Comparison of ENCODE assay signal across 23 mouse cellular contexts in the genomic region with DNA sequence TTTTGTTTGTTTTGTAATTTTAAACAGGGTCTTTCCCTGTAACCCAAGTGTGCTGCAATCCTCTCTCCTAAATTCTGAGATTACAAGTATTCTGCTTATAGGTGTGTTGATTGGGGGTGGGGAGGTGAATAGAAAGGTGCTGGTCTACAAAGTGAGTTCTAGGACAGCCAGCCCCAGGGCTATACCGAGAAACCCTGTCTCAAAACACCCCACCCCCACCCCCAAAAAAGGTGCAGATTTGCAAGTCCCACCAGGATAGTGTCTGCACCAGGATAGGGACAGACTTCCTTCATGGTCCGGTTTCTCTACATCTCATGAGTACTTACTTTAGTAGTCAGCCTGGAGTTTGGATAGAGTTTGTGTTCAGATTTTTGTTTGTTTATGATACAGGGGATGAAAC. TPM values are rescaled to one million over a fixed set of nuclear protein-coding genes. Genes with fewer than 3 reads are reported as not detected.
"Had no signal": no experiment of that assay in that cellular context is flagged by ENCODE, and none has a peak within 500 bp of the region (broad histone marks: within the 10 kb centered on the region; RNA-seq: fewer than 3 reads in every experiment).

No protein-coding gene starts in this region.

- DNase-seq: lung, adult 2 months; lung, postnatal 14 days; lung, postnatal 36 days; midbrain, embryonic 14.5 days; right cerebral cortex, postnatal 14 days; thymus, adult 2 months; thymus, postnatal 25 days; thymus, postnatal 4 days had no signal

- H3K9ac ChIP-seq: liver, embryonic 14.5 days; lung, embryonic 15.5 days; midbrain, embryonic 12.5 days; neural tube, embryonic 12.5 days; stomach, embryonic 15.5 days had no signal

- H3K4me3 ChIP-seq: lung, embryonic 15.5 days; megakaryocyte, embryonic 14.5 days; midbrain, embryonic 12.5 days; neural tube, embryonic 12.5 days; stomach, embryonic 15.5 days had no signal

- H3K4me2 ChIP-seq: lung, embryonic 15.5 days; midbrain, embryonic 12.5 days; neural tube, embryonic 12.5 days; stomach, embryonic 15.5 days had no signal

- ATAC-seq: lung, postnatal 0 days had no signal

- H3K36me3 ChIP-seq: lung, embryonic 15.5 days; midbrain, embryonic 12.5 days; neural tube, embryonic 12.5 days; stomach, embryonic 15.5 days had no signal

- H3K27me3 ChIP-seq: lung, embryonic 15.5 days; midbrain, embryonic 12.5 days; neural tube, embryonic 12.5 days; stomach, embryonic 15.5 days had no signal

- H3K27ac ChIP-seq: liver, embryonic 14.5 days; lung, embryonic 15.5 days; macrophage; midbrain, embryonic 12.5 days; neural tube, embryonic 12.5 days; stomach, embryonic 15.5 days; stomach, postnatal 0 days had no signal

- H3K4me1 ChIP-seq: neural tube, embryonic 12.5 days had no signal

- H3K9me3 ChIP-seq: lung, embryonic 15.5 days; megakaryocyte, embryonic 14.5 days; midbrain, embryonic 12.5 days; neural tube, embryonic 12.5 days; stomach, embryonic 15.5 days had no signal

RNA-seq across cellular contexts. Expression of a gene that starts 2.5 kb away (rescaled TPM):
- total RNA-seq: monocyte, adult 5-6 weeks; neutrophil, adult 5-6 weeks had no signal
- polyA plus RNA-seq: macrophage had no signal

RNA-seq across cellular contexts. Expression of a gene that starts 9.1 kb away (rescaled TPM):
- total RNA-seq: megakaryocyte progenitor cell, adult 5-6 weeks; monocyte, adult 5-6 weeks; neutrophil, adult 5-6 weeks had no signal
- polyA plus RNA-seq: liver, embryonic 16.5 days; macrophage had no signal

RNA-seq across cellular contexts. Expression of a gene that starts 17.4 kb away (rescaled TPM):
- total RNA-seq: megakaryocyte progenitor cell, adult 5-6 weeks; midbrain, postnatal 0 days; monocyte, adult 5-6 weeks had no signal
- polyA plus RNA-seq: liver, embryonic 14.5 days; liver, embryonic 16.5 days; lung, embryonic 15.5 days; macrophage; neural tube, embryonic 12.5 days; spleen, adult 2 months; stomach, embryonic 15.5 days; stomach, postnatal 0 days; thymus, adult 2 months had no signal

RNA-seq across cellular contexts. Expression of a gene that starts 24.7 kb away (rescaled TPM):
- total RNA-seq: megakaryocyte progenitor cell, adult 5-6 weeks; midbrain, postnatal 0 days; monocyte, adult 5-6 weeks; neutrophil, adult 5-6 weeks had no signal
- polyA plus RNA-seq: liver, embryonic 14.5 days; liver, embryonic 16.5 days; lung, adult 2 months; macrophage; spleen, adult 2 months; thymus, adult 2 months had no signal
